Mouse (Mus musculus): ENCODE measurements around the gene Frk.
"Not testable (repeated sequence)": the region's sequence is repeated elsewhere in the genome, so short reads cannot be mapped to it uniquely, and the experiment has no call there.

Frk gene

DNA sequence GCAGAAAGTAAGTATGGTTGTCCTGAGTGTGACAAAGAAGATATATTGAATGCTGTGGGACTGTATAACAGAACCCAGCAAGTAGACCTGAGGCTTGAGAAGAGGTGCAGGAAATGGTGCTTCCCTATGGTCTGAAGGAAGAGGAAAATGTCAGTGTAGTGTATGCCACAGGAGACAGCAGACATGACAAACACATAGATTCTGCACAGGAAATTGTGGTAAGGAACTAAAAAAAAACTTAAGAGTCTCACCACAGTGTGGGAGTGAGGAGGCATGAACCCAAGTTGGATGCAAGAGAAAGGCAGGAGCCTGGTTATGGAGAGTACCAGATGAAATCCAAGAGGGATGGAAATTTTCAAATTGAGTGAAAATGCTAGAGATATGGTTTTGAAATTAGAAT lies 132.3 kb downstream of the Frk start:
- in situ Hi-C loops (cut with MboI; ENCODE audit: low sequenced_read_pairs): no loop called here

- in situ Hi-C loops (cut with MboI; ENCODE audit: low sequenced_read_pairs): no loop called here
These were observed 134.0 kb downstream of the Frk start for GRCm38 (mm10) chr10:34617216-34617615.

DNA sequence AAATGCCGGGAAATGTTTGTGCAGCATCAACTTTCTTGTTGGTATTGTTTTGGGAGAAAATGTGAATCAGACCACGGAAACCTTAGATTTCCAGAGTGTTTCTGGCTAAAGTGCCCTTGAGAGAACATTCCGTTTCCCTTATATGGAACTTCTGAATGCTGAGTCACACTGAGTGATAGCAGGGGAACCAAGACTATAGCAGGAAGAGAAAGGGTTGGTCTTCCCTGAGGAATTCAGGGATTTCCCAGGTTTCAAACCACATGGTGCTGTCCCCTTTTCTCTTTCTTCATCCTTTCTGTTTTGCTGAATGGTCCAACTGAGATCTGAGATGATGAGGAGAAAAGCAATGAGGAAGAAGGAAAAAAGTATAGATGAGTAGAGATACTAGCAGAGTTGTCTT lies 135.3 kb downstream of the Frk start:
- in situ Hi-C loops (cut with MboI; ENCODE audit: low sequenced_read_pairs): no loop called here

DNA sequence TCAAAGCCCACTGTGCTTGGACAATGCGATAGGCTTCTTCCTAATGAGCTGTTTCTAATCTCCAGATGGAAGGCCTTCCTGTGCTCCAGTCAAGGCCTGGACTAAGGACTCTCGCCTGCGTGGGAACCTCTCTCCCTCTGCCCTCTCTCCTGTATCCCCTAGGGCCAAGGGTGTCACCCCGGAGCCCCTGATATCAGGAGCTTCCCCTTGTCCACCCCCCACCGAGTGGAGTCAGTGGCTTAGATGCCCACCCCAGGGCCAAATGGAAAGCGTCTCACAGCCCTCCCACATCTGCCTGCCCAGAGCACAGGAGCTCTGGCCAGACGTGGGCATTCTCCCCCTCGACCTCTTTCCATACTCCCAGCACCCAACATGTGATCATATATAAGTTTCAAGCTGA lies 137.3 kb downstream of the Frk start:
- in situ Hi-C loops (cut with MboI; ENCODE audit: low sequenced_read_pairs): not testable (repeated sequence)

- in situ Hi-C loops (cut with MboI; ENCODE audit: low sequenced_read_pairs): no loop called here
These were observed 155.0 kb downstream of the Frk start for GRCm38 (mm10) chr10:34638245-34638644.
